Mouse (Mus musculus): Measurements from ENCODE around the gene Arid1b. TPM values are rescaled to one million over a fixed set of nuclear protein-coding genes. Genes with fewer than 3 reads are reported as not detected.

Gene Arid1b
- polyA plus RNA-seq (2012; rRNA removed), result 38.1 and 65.5 TPM in 2 replicates

DNA sequence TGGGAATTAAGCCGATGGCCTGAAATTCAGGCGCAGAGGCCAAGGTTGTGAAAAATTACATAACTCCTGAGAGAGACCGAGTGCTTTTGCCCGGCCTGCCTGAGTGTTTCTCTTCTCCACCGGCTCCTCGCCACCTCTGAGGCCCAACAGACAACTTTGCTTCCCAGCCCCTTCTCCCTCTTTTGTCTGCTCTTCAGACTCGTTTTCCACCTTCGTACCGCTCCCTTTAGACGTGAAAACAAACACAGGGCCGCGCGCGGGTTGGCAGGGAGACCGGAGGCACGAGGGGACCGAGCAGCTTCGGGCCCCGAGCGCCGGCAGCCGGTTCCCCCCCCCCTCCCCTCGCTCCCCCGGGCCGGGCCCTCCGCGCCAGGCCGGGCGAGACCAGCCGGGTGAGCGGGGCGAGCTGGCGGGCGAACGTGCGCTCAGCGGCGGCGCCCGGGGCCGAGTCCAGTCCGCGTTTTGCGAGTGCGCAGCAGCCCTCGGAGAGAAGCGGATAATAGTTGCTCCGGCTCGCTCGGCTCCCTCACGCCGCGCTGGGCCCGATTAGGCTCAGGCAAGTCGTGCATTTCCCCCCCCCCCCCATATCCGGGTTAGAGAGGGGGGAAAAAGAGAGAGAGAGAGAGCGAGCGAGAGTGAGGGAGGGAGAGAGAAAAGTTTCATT, at the start of gene Arid1b:
Gene Arid1b, plus strand, starts transcription at position 493 of the 664 bp plus-strand sequence.

All from colon, adult 2 months (tissue).